Mouse (Mus musculus): ENCODE measurements around the gene Prcd. TPM values are rescaled to one million over a fixed set of nuclear protein-coding genes. Genes with fewer than 3 reads are reported as not detected.

Prcd gene
- total RNA-seq, 2 experiments from 2014 or later = 0.98 to 2.2 TPM

- DNase-seq = no peak
- intact Hi-C loops (cut with DNase I) = no loop called here
Measured at GRCm38 (mm10) chr11:116682501-116683144, 29.3 kb downstream of the Prcd start.

GRCm38 (mm10) chr11:116683777-116684176, 30.4 kb downstream of the Prcd start:
- intact Hi-C loops (cut with DNase I) = no loop called here
- DNase-seq = no peak

- no peak for DNase-seq
- intact Hi-C loops (cut with DNase I) = no loop called here
Measured at GRCm38 (mm10) chr11:116685729-116686128, 32.4 kb downstream of the Prcd start.

- intact Hi-C loops (cut with DNase I) = no loop called here
- no peak for DNase-seq
Measured at GRCm38 (mm10) chr11:116687897-116688296, 34.6 kb downstream of the Prcd start.

- DNase-seq = no peak
- intact Hi-C loops (cut with DNase I) = no loop called here
Measured at GRCm38 (mm10) chr11:116689622-116690021, 36.3 kb downstream of the Prcd start.

GRCm38 (mm10) chr11:116690701-116691575, 37.6 kb downstream of the Prcd start:
- no peak for DNase-seq
- intact Hi-C loops (cut with DNase I) = no loop called here

- intact Hi-C loops (cut with DNase I) = no loop called here
- DNase-seq = no peak
Measured at GRCm38 (mm10) chr11:116693899-116694249, 40.5 kb downstream of the Prcd start.

- intact Hi-C loops (cut with DNase I) = no loop called here
- peak; percentile 23 for DNase-seq
Measured at GRCm38 (mm10) chr11:116694250-116695193, 41.2 kb downstream of the Prcd start.

- intact Hi-C loops (cut with DNase I) = no loop called here
Measured at GRCm38 (mm10) chr11:116695194-116695880, 42.0 kb downstream of the Prcd start.

GRCm38 (mm10) chr11:116696426-116696825, 43.1 kb downstream of the Prcd start:
- intact Hi-C loops (cut with DNase I) = no loop called here
- no peak for DNase-seq

More at GRCm38 (mm10) chr11:116695194-116695880, 42.0 kb downstream of the Prcd start:
- peak; percentile 68 for DNase-seq

GRCm38 (mm10) chr11:116697521-116697920, 44.2 kb downstream of the Prcd start:
- no peak for DNase-seq
- intact Hi-C loops (cut with DNase I) = no loop called here

- no peak for DNase-seq
- intact Hi-C loops (cut with DNase I) = no loop called here
Measured at GRCm38 (mm10) chr11:116701377-116701841, 48.1 kb downstream of the Prcd start.

- no peak for DNase-seq
- intact Hi-C loops (cut with DNase I) = no loop called here
Measured at GRCm38 (mm10) chr11:116704336-116705035, 51.2 kb downstream of the Prcd start.

- no peak for DNase-seq
- intact Hi-C loops (cut with DNase I) = no loop called here
Measured at GRCm38 (mm10) chr11:116705204-116705608, 51.9 kb downstream of the Prcd start.

- DNase-seq = no peak
- intact Hi-C loops (cut with DNase I) = no loop called here
Measured at GRCm38 (mm10) chr11:116706363-116706762, 53.0 kb downstream of the Prcd start.

GRCm38 (mm10) chr11:116710171-116710570, 56.8 kb downstream of the Prcd start:
- no peak for DNase-seq
- intact Hi-C loops (cut with DNase I) = no loop called here

- no peak for DNase-seq
- intact Hi-C loops (cut with DNase I) = no loop called here
Measured at GRCm38 (mm10) chr11:116710793-116711192, 57.5 kb downstream of the Prcd start.

GRCm38 (mm10) chr11:116714052-116714451, 60.7 kb downstream of the Prcd start:
- intact Hi-C loops (cut with DNase I) = no loop called here
- DNase-seq = no peak
